Mouse (Mus musculus): ENCODE data around the gene Eno2. TPM values are rescaled to one million over a fixed set of nuclear protein-coding genes. Genes with fewer than 3 reads are reported as not detected.

The Eno2 gene
- polyA plus RNA-seq, 1 experiment from 2014 or later, result 27.5 TPM

DNA sequence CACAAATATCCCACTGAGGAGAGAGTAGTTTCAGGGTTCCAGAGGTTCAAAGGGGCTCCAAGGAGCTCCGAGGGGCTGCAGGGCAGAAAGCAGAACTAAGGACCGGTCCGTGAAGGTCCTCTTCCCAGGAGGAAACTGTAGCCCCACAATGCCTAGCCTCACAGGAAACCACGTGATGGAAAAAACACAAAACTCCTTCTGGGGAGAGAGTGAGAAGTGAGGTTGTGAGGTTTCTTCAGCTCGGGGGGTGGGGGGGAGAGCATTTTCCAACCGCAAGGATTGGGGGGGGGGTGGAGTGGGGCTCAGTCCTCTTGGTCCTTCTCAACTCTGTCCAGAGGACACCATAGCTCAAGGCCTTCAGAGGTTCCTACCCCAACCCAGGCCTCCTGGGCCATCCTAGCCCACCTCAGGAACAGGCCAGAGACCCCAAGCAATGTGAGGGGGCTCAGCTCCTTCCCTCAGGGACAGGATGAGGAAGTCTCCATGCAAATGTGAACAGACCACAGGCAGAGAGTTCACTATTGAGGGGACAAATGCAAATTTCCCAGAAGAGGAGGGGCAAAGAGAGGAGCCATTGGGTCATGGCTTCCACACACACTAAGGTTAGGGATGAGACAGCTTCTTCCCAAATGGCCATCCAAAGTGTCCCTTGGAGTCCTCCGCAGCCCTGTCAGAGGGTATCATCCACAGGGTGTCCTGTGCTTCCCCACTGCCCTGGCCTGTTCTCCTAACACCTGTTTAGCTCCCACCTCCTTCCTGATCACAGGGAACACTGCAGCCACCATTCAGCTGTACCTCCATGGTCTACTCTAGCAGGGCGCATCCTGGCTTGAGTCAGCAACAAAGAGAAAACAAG, 39.4 kb downstream of the Eno2 start:
- 86% methylated on average over 8 of the region's 8 CpGs for WGBS
- H3K36me3 ChIP-seq, result no peaks in the 10 kb centered on the region
- no peak for ATAC-seq
- no peak overlapping the region for H3K4me2 ChIP-seq (replicated peaks)
- peaks cover 3% of the 10 kb centered on the region; the same call in 1 of the 2 replicates for H3K27me3 ChIP-seq
- no peak overlapping the region for H3K4me3 ChIP-seq (replicated peaks)
- H3K9me3 ChIP-seq, result no peaks in the 10 kb centered on the region
- no peaks in the 10 kb centered on the region for H3K4me1 ChIP-seq (replicated peaks)
- no peak overlapping the region for H3K27ac ChIP-seq
- H3K9ac ChIP-seq (replicated peaks), result no peak overlapping the region

DNA sequence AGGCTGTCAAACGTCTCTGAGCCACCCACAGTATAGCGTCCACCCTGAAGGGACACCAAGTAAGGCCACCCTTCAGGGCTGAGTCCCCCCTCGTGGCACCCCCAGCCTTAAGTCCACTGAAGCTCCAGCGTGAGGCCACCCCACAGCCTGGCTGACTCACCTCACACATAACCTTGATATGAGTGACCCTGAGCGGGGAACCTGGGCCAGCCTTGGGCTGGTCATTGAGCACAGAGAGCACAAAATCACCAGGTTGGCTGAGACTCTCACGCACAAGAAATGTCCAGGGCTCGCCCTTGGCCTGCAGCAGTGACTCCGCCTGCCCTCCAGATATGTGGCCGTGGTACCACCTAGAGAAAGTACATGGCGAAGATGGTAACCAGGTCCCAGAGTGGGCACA, 40.9 kb downstream of the Eno2 start:
- no peak for ATAC-seq
- H3K4me1 ChIP-seq (replicated peaks), result no peaks in the 10 kb centered on the region

DNA sequence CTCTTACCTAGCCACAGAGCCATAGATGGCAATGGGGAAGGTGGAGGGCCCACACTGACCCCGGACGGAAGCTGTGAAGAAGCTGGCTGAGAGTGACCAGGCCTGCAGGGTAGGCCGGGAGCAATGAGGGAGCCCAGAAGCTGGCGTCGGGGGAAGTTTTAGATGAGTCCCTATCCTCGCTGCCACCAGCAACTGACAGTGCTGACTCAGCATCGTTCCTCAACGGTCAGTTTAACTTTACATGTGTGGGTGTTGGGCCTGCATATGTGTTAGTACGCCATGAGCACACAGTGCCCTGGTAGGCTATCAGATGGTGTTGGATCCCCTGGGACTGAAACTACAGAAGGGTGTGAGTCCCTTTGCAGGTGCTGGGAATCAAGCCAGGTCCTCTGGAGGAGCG, 45.0 kb downstream of the Eno2 start:
- no peaks in the 10 kb centered on the region for H3K36me3 ChIP-seq
- no peak overlapping the region for H3K27ac ChIP-seq
- no peaks in the 10 kb centered on the region for H3K9me3 ChIP-seq
- H3K4me2 ChIP-seq (replicated peaks), result no peak overlapping the region
- H3K27me3 ChIP-seq, result no peaks in the 10 kb centered on the region
- no peaks in the 10 kb centered on the region for H3K4me1 ChIP-seq (replicated peaks)
- no peak overlapping the region for H3K9ac ChIP-seq (replicated peaks)
- WGBS, result 91% methylated on average over 10 of the region's 10 CpGs
- no peak overlapping the region for H3K4me3 ChIP-seq (replicated peaks)
- no peak for ATAC-seq

More for the DNA sequence above, 40.9 kb downstream of the Eno2 start:
- Histone ChIP-seq H3K4me2 (replicated peaks) (no peak overlapping the region), H3K27ac (no peak overlapping the region), H3K9ac (replicated peaks) (no peak overlapping the region), H3K9me3 (no peaks in the 10 kb centered on the region), H3K4me3 (replicated peaks) (no peak overlapping the region), H3K27me3 (peaks cover 3% of the 10 kb centered on the region; the same call in 1 of the 2 replicates), H3K36me3 (no peaks in the 10 kb centered on the region)
- 91% methylated on average over 10 of the region's 10 CpGs for WGBS

DNA sequence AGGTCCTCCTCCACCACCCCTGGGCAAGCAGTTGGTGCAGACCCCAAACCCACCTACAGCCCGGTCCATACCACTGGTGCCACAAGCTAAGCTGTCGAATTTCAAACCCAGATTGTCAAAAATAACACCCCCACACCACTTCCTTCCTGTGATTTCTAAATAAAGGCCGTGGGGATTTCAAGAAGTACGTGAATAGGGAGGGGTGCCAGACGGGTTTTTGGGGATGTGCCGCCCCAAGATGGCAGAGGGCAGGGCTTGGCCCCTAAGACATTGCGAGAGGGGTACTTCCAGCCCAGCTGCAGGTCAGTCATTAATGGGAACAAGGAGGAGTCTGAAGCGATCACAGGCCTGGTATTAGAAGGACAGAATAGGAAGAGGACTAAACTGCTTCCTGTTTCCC, 45.9 kb downstream of the Eno2 start:
- Histone ChIP-seq H3K4me2 (replicated peaks) (no peak overlapping the region), H3K9ac (replicated peaks) (no peak overlapping the region), H3K36me3 (no peaks in the 10 kb centered on the region), H3K27me3 (no peaks in the 10 kb centered on the region), H3K4me1 (replicated peaks) (no peaks in the 10 kb centered on the region), H3K9me3 (no peaks in the 10 kb centered on the region), H3K27ac (no peak overlapping the region), H3K4me3 (replicated peaks) (no peak overlapping the region)
- ATAC-seq, result no peak
- 86% methylated on average over 8 of the region's 8 CpGs for WGBS

DNA sequence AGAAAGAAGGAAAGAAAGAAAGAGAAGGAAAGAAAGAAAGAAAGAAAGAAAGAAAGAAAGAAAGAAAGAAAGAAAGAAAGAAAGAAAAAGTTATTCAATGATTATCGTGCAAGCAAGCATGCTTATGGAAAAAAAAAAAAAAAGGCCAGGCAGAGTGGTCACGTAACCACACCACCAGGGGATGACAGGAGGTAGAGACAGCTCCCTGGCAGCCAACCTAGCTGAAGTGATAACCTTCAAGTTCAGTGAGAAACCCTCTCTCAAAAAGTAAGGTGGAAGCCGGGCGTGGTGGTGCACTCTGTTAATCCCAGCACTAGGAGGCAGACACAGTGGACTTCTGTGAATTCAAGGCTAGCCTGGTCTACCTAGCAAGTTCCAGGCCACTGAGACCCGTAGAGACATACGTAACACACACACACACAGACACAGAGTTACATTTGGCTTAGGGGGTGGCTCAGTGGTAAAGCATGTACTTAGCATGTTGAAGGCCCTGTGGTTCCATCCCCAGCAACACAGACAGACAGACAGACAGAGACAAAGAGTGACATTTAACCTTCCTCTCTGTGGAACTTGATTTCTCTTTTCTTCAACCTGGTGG, 46.5 kb downstream of the Eno2 start:
- Histone ChIP-seq H3K27me3 (no peaks in the 10 kb centered on the region), H3K36me3 (no peaks in the 10 kb centered on the region), H3K4me1 (replicated peaks) (no peaks in the 10 kb centered on the region), H3K9me3 (no peaks in the 10 kb centered on the region), H3K9ac (replicated peaks) (no peak overlapping the region), H3K4me3 (replicated peaks) (no peak overlapping the region), H3K27ac (no peak overlapping the region), H3K4me2 (replicated peaks) (no peak overlapping the region)
- ATAC-seq, result no peak
- WGBS, result 87% methylated on average over 6 of the region's 6 CpGs

DNA sequence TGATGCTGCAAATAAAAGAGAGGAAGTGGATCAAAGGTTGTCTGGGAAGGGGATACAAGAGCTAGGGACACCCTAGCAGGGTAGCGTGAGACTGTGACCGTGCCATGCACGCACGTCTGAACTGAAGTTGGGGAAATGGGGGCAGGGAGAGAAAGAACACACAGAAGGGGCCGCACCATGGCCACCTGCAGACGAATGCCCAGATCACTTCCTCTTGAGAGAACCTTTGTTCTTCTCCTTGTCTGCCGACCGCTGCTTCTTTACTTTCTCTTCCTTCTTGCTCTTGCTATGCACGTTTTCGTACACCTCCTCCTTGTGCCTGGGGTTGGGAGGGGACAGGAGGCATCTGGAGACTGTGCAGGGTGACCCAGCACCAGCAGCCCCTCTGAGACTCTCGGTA, 48.6 kb downstream of the Eno2 start:
- 65% methylated on average over 11 of the region's 11 CpGs for WGBS
- no peak overlapping the region for H3K4me3 ChIP-seq (replicated peaks)
- H3K27me3 ChIP-seq, result no peaks in the 10 kb centered on the region
- H3K4me2 ChIP-seq (replicated peaks), result no peak overlapping the region
- H3K27ac ChIP-seq, result no peak overlapping the region
- H3K9ac ChIP-seq (replicated peaks), result no peak overlapping the region
- H3K9me3 ChIP-seq, result no peaks in the 10 kb centered on the region
- H3K36me3 ChIP-seq, result peaks cover 21% of the 10 kb centered on the region
- no peak for ATAC-seq
- no peaks in the 10 kb centered on the region for H3K4me1 ChIP-seq (replicated peaks)

DNA sequence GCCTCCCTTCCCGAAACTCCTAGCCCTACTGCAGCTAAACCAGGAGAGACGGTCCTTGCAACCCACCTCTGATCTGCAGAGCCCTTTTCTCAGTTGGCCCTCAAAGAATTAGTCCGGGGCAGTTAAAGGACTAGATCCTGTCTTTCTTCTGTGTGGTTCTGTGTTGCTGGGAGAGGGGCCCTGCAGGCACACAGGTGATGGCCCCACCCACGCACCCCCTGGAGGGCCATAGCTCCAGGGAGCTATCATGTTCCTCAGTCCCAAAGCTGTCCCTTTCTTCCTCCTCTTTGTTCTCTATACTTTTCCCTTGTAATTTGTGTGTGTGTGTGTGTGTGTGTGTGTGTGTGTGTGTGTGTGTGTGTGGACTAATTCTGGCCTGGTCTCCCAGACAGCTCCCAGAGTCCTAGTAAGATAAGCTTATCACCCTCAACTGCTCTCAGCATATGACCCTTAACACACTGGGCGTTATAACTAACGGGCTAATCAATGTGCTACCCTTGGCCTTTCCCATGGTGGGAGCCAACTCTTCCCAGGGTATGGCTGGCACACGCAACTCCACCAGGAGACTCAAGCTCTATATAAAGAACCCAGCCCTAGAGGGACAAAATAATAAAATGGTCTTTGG, 50.0 kb downstream of the Eno2 start:
- Histone ChIP-seq H3K9ac (replicated peaks) (no peak overlapping the region), H3K4me2 (replicated peaks) (no peak overlapping the region), H3K27me3 (no peaks in the 10 kb centered on the region), H3K36me3 (peaks cover 35% of the 10 kb centered on the region), H3K4me1 (replicated peaks) (0 out of 2 replicates have a peak, but pooled peaks cover under 1% of the 10 kb centered on the region), H3K9me3 (no peaks in the 10 kb centered on the region), H3K4me3 (replicated peaks) (no peak overlapping the region), H3K27ac (no peak overlapping the region)
- 78% methylated on average over 7 of the region's 7 CpGs for WGBS
- no peak for ATAC-seq

DNA sequence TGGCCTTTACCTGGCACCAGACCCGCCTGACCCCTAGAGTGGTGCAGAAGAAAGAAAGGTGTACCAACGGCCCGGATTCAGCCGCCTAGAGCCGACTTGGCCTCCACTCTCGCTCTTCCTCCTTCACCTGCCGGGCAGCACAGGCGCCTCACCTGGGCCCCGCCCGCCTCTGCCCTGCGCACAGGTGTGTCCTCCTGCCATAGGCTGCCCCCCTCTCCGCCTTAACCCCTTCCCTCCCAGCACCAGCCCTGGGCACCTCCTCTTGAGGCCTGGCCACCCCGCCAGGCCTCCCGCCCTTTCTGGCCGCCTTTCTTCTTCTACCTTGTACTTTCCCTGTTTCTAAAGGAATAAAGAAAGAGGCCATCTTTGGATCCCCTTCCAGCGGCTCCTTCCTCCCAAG, 50.8 kb downstream of the Eno2 start:
- WGBS, result 58% methylated on average over 9 of the region's 16 CpGs
- no peak for ATAC-seq
- no peaks in the 10 kb centered on the region for H3K9me3 ChIP-seq

DNA sequence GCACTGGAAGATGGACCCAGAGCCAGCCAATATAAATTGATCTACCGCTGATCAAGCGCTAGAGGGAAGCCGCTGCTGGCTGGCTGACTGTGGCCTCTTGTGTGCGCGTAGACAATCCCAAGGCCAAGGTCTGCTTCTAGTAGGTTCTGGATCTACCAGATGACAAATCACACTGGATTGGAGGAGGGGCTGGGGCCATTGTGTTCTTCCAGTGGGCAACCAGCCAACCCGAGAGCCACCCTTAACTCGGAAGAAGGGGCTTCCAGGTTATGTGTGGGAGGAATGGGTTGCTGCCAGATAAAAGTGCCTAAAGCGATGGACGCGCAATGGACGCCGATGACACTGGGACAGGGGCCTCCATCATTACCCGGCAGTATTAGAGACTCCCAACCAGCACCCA, 51.5 kb downstream of the Eno2 start:
- Histone ChIP-seq H3K27ac (no peak overlapping the region), H3K27me3 (no peaks in the 10 kb centered on the region), H3K9ac (replicated peaks) (no peak overlapping the region), H3K4me1 (replicated peaks) (peaks cover 16% of the 10 kb centered on the region), H3K4me3 (replicated peaks) (no peak overlapping the region), H3K36me3 (peaks cover 43% of the 10 kb centered on the region), H3K9me3 (no peaks in the 10 kb centered on the region), H3K4me2 (replicated peaks) (no peak overlapping the region)
- WGBS, result 81% methylated on average over 13 of the region's 13 CpGs
- no peak for ATAC-seq

More for the DNA sequence above, 50.8 kb downstream of the Eno2 start:
- Histone ChIP-seq H3K9ac (replicated peaks) (no peak overlapping the region), H3K4me2 (replicated peaks) (no peak overlapping the region), H3K27me3 (no peaks in the 10 kb centered on the region), H3K36me3 (peaks cover 43% of the 10 kb centered on the region), H3K27ac (no peak overlapping the region), H3K4me1 (replicated peaks) (peaks cover 8% of the 10 kb centered on the region), H3K4me3 (replicated peaks) (no peak overlapping the region)

DNA sequence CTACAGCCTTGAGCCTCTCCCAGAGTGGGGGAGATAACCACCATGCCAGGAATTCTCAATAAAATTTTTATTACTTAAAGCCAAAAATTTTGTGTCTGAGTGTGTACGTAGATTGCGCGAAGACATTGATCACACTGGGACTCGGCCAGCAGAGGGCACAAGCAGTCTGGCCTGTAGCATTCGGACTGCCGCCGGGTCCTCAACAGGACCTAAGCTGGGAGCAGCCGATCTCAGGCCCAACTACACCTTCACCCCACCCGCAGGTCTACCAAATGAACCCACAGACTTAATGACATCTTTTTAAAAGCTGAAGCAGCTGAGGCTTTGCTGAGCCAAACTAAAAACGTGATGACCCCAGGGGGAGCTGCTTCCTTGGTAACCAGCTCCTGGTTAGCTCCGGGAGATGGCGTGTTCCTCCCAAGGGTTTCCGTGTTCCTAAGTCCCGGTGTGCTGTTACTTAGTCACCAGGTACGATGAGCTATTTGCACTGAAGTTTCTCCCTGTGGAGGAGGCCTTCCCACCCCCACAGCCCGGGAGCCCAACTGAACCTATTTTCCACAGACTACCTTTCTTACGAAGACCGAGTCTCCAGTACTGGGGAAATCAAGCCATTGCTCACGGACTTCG, 52.5 kb downstream of the Eno2 start:
- Histone ChIP-seq H3K9ac (replicated peaks) (no peak overlapping the region), H3K27me3 (no peaks in the 10 kb centered on the region), H3K27ac (0 out of 2 replicates have a peak overlapping the region, but pooled peaks have one; percentile 5), H3K9me3 (no peaks in the 10 kb centered on the region), H3K36me3 (peaks cover 43% of the 10 kb centered on the region), H3K4me2 (replicated peaks) (no peak overlapping the region), H3K4me3 (replicated peaks) (no peak overlapping the region), H3K4me1 (replicated peaks) (peaks cover 20% of the 10 kb centered on the region)
- ATAC-seq, result no peak
- 68% methylated on average over 20 of the region's 20 CpGs for WGBS

DNA sequence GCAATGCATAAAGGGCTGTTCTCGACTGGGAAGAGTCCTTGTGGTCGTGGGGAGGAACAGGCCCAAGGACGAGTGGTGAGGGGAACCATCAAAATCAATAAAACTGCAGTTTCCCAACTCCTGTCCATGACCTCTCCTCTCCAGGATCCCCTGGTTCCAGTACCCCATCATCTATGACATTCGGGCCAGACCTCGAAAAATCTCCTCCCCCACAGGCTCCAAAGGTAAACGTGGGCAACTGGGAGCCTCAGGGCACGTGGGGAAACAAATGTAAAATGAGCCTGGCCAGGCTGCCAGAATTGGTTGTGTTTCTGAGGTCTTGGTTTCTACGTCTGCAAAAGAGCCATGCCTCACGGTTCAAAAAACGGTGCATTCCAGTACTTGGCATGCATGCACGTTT, 56.6 kb downstream of the Eno2 start:
- Histone ChIP-seq H3K27me3 (no peaks in the 10 kb centered on the region), H3K9ac (replicated peaks) (peak overlapping the region; percentile 97), H3K4me1 (replicated peaks) (peaks cover 43% of the 10 kb centered on the region), H3K36me3 (peaks cover 53% of the 10 kb centered on the region), H3K4me3 (replicated peaks) (peak overlapping the region; percentile 99), H3K4me2 (replicated peaks) (peak overlapping the region; percentile 98), H3K27ac (peak overlapping the region; percentile 86), H3K9me3 (no peaks in the 10 kb centered on the region)
- no peak for ATAC-seq
- WGBS, result 22% methylated on average over 11 of the region's 11 CpGs

Measured in midbrain, embryonic 13.5 days (tissue).